Mouse (Mus musculus) liver (tissue): Measurements from ENCODE around the gene Kctd2.
"Not testable (repeated sequence)": the region's sequence is repeated elsewhere in the genome, so short reads cannot be mapped to it uniquely, and the experiment has no call there.

ENCODE experiments used
- DNase-seq: peaks from one replicate; pipeline ENCODE4 v3.0.0-alpha.2; 2020; ENCODE audit warnings: mixed read lengths

The Kctd2 gene

DNA sequence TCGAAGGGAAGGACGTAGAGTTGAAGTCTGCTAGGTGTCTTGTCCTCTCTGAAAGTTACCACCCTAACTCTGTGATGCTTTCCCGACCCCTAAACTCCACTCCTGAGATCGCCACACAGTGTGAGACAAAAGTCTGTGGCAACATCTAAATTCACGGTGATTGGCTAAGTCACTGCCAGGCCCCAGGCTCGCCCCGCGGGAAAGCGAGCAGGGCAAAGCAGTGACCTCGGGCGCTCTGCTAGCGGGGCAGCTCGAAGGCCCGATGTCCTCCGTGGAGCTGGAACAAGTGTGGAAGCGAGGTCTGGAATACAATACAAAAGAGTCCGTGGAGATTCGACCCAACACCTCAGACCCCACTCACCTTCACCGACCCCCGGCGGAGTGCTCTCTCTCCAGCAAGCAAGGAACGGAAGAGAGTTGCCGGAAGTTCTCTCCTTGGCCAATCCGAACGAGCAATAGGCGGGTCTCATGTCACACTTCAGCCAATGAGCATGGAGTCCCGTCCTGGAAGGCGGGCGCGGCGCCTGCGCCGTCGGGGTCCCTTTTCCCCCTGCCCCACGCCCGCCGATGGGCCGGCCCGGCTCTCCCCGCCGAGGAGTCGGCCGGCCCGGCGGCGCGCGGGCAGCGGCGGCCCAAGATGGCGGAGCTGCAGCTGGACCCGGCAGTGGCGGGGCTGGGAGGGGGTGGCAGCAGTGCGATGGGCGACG, at the start of gene Kctd2, which contains the start of gene Atp5h:
TSS of gene Kctd2 (plus strand) at position 598 of the 707 bp plus-strand sequence.
TSS of gene Atp5h (minus strand) at position 432 of the 707 bp plus-strand sequence.
- DNase-seq = peak; percentile 95

DNA sequence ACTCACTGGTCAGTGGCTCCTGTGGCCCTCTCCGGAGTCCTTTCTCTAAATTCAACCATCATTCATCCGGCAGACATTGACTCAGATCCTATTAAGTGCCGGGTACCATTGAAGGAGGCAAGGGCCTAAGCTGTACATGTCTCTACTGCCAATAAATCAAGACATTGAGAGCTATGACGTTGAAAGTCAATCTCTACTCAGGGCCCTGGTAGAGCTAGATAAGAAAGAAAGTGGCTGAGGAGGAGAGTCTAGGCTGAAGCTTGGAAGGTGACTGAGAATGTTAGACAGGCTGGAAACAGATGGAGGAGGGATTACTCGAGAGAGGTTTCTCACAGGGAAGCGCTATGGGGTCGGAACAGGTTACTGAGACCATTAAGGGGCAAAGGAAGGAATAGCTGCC, 49.6 kb upstream of the Kctd2 start:
- DNase-seq = no peak

DNA sequence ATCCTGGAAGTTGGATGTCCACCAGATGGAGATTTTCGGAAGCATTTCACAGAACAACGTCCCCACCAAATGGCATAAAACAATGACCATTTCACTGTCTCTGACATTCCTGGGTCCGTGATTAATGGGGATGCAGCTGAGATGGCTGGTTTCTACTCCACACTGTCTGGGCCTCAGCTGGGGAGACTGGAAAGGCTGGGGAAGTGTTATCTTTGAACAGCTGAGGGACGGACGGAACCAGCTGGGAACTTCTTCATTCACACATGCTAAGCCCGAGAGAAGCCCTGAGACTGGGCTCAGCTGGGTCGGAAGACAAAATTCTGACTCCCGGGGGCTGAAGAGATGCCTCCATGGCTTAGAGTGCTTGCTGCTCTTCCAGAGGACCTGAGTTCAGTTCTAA, 48.6 kb upstream of the Kctd2 start:
- no peak for DNase-seq

DNA sequence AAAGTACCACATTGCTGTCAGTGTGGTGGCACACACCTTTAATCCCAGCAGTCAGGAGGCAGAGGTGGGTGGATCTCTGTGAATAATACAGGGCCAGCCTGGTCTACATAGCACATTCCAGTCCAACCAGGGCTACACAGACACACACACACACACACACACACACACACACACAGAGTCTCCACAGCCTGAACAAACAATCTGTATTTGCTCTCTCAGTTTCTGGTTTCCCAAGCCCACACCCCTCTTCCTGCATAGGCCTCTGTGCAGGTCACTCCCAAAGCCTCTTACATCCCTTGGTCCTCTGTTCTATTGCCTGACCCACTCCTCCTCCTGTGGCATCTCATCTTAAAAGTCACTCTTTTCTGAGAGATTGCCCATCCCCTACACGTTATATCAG, 47.9 kb upstream of the Kctd2 start:
- DNase-seq = no peak

DNA sequence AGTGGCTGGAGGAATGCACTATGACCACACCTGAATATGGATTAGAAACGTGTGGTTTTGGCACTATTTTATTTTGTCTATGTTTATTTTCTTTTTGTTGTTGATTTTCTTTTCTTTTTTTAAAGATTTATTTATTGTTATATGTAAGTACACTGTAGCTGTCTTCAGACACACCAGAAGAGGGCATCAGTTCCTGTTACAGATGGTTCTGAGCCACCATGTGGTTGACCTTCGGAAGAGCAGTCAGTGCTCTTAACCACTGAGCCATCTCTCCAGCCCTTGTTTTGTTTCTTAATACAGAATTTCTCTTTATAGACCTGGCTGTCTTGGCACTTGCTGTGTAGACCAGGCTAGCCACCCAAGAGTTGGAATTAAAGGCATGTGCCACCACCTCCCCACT, 47.2 kb upstream of the Kctd2 start:
- DNase-seq = no peak

DNA sequence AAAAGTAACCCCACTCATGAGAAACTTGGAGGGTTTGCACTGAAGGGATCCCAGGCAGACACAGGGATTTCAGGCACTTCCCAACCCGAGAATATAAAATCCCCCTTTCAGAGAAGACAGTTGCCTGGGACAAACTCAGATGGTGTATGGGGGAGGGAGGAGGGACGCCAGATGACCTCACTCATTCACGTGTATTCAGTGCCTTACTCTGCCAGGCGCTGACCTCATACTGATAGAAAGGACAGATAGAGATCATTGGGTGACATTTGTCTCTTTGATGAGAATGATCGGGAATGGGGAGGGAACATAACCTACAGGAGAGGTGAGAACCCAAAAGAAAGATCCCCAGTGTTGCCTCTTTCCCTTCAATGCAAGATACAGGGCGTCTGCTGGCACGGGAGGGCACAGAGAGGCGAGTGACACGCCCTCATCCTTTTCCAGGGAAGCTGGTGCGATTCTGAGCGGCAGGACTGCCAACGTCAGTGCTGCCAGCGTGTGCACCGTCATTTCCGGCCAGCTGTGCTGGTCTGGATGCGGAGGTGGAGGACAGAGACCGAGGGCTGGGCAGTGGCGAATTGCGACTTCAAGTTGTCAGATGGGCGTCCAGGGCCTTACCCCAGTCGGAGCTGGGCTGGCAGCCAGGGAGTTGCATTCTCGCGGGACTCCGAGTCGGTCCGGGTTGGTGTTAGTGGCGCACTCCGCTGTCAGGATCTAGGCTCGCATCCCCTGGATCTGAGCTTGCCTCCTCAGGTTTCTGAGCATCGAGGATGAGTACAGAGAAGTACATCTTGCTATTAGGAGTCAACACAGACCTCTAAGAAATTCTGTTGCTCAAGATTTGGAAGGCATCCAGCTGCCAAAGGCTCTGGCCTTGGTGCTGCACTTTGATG, 45.9 kb upstream of the Kctd2 start:
- DNase-seq = no peak

DNA sequence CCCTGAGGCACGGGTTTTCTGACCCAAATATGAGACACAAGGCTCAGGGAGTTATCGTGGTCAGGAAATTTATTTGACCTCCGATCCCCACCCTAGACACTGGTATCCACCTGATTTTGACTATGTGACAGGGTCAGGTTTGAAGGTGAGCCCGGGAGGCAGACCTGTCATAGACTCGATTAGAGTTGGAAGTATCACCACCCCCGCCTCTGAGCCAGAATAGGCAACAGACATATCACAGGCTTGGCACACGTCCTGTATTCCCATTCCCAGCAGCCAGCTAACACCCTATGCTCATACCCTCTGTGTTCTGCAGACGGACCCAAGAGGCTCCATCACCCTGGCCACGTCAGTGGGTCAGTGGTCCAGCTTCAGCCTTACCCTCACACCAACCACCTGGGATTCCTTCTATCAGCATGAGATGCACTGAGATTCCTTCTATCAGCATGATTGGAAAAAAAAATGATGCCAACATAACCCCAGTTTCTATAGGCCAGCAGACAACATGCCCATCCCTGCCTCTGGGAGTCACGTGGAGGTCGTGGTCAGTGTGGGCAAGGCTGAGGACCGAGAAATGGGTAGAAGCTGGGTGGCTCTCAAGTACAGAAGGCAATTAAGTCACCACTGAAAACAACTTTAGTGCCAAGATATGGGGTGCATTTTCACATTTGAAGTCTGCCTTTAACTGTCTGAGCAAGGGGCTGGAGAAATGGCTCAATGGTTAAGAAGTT, 45.1 kb upstream of the Kctd2 start:
- no peak for DNase-seq

DNA sequence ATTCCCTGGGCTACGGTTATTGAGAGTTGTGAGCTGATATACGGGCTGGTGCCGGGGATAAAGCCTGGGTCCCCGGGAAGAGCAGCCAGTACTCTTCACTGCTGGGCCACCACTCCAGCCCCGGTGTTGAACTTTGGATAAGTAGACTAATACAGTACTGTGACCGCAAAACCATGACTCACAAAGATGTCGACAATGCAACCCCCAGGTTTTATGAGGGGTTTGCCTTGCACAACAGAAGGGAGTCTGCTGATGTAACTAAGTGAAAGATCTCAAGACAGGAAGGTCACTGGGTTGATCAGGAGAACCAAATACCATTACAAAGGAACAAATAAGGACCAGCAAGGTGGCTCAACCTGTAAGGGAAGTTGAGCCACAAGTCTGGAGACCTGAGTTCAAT, 43.2 kb upstream of the Kctd2 start:
- no peak for DNase-seq

DNA sequence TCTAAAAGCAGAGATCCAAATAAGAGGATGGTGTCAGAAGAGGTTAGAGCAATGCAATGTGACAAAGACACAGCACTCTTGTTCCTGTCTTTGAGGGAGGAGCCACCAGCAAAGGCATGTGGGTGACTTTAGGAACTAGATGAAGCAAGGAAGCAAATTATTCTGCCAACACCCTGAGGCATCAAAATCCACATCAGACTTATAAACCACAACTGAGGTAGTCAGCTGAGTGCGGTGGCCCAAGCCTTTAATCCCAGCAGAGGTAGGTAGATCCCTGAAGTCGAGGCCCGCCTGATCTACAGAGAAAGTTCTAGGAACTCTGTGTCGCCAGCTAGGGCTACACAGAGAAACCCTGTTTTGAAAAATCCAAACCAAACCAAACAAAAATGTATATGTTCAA, 42.7 kb upstream of the Kctd2 start:
- DNase-seq = no peak

DNA sequence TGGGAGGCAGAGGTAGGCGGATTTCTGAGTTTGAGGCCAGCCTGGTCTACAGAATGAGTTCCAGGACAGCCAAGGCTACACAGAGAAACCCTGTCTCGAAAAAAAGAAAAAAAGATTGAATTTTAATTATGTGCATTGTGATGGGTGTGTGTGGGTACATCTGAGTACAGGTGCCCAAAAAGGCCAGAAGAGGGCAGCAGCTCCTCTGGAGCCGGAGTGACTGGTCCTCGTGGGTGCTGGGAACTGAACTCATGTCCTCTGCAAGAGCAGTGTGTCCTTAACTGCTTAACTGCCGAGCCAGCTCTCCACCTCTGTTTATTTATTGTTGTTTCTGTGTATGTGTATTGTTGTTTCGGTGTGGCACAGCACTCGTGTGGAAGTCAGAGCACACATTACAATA, 42.1 kb upstream of the Kctd2 start:
- no peak for DNase-seq

DNA sequence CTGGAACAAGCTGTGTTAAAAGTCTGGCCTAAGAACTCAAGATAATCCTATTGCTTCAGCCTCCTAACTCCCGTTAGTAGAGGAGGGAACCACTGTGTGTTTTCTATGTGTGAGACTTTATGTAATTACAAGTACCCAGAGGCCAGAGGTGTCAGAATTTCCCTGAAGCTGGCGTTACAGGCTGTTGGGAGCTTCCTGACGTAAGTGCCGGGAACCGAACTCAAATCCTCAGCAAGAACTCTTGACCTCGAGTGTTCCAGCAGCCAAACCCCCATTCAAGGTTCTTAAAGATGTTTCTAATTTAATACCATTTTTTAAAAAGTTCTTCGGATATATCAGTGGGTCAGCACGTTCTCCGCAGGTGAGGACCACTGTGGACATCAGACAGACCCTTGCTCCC, 38.7 kb upstream of the Kctd2 start:
- no peak for DNase-seq

DNA sequence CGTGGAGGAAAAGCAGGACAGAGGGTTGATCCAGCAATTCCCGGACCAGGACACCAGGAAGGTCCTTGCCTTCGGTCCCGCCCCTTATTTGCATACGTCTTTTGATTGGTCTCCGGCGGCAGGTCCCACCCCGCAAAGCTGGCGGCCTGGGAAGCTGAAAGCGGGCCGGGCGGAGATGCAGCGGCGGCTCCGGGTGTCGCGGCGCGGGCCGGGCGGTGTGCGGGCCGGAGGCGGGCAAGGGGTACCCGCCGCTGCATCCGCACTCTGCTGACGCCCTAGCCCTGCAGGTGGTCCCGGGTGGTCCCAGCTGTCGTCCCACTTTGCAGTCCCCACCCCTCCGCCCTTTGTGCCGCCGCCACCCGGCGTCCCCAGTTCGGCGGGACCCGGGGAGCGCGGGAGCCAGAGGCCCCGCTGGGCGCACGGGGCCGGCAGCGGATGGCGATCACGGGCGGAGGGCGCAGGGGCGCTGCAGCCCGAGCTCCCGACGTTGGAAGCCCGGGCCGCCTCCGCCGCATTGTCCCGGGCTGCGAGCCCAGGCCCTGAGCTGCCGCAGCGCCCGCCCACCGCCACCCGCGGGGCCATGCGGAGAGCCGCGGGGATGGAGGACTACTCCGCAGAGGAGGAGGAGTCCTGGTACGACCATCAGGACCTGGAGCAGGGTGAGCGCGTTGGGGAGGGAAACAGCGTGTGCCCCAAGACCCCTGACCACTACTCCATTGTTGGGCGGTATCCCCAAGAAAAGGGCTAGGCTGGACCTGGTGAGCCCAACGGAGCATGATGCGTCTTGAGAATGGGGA, 38.0 kb upstream of the Kctd2 start, which contains the start of gene Cdr2l:
TSS of gene Cdr2l (plus strand) at position 174 of the 797 bp plus-strand sequence.
- DNase-seq = peak; percentile 76

DNA sequence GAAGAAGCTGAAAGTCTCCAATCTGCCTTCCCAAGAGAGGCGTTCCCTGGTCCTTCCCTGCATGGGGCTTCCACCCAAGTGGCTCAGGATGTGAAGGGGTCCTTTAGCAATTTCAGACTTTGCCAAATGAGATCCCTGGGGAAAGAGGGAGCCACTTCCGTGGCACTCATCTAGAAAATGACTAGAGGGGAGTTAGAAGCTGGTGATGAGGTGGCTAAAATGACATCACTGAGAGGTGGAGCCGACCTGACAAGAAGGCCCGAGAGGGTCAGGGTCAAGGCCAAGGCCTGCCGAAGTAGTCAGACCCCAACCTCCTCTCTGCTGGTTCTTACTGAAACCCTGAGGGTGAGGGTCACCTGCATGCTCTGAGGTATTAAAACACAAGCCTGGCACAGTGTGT, 37.0 kb upstream of the Kctd2 start:
- DNase-seq = no peak

DNA sequence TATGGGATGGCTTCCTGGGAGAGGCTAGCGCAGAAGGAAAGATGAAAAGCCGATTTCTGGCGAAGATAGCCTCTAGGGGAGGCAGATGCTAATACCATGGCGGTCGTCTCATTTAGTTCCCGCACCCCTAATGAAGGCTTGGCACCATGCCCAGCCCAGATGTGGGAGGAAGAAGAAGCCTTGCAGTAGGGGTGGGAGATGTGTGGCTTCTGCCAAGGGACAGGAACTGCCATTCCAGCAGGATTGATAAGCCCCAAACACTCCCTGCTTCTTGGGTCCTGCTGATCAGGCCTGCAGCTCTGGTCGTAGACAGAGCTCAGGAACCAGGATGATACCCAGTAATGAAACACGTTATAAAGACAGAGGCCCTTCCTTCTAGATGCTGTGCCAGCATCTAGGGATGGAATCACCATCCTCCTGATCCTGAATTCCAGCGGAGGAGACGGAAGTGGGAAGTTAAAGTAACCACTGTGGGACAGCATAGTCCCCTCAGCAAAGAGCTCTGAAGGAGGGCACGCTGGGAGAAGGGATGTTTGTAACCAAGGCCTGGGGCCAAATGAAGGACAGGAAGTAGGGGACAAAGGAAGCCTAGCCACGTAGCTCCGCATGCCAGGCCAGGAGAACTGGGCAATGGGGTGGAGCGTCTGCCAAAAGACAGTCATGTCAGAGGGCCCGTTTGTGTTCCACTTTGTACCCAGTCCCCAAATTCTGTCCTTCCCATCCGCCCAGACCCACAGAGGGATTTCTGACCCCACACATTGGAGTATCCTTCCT, 36.0 kb upstream of the Kctd2 start:
- peak; percentile 38 for DNase-seq

DNA sequence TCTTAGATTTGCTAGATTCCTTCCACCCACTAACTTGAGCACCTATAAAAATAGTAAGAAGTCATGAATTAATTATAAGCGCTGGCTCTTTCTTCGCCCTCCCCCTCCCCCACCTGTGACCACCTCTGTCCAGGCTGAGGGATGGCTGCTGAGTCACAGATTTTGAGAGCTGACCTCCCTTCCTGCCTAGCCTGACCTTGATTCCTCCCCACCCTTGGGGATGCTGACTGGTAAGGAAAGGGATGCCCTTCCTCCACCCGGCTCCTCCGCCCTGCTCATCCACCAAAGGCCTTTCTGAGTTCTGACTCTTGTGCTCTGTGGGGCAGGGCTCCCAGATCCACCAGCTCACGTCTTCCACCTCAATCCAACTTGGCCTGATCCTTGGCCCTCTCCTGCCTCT, 35.3 kb upstream of the Kctd2 start:
- DNase-seq = no peak

DNA sequence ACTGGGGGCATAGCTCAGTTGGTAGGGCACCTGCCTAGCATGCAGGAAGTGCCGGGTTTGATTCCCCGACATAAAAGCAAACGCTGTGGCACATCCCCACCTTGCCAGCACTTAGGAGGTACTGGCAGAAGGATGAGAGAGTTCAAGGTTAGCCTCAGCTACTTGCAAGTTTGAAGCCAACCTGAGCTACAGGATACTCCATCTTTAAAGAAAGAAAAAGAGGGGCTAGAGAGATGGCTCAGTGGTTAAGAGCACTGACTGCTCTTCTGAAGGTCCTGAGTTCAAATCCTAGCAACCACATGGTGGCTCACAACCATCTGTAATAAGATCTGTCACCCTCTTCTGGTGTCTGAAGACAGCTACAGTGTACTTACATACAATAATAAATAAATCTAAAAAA, 33.1 kb upstream of the Kctd2 start:
- not testable (repeated sequence) for DNase-seq

DNA sequence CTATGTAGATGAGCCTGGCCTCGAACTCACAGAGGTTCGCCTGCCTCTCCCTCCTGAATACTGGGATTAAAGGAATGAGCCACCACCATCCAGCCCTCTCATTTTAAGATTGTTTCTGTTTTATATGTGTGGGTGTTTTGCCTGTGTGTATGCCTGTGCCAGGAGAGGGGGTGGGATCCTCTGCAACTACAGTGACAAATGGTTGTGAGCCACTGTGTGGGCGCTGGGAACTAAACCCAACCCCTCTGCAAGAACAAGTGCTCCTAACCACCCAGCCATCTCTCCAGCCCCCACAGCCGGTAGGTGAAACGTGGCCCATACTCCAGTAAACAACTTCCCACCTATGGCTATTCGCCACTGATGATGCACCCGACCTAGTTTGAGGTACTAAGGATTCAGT, 28.6 kb upstream of the Kctd2 start:
- no peak for DNase-seq

DNA sequence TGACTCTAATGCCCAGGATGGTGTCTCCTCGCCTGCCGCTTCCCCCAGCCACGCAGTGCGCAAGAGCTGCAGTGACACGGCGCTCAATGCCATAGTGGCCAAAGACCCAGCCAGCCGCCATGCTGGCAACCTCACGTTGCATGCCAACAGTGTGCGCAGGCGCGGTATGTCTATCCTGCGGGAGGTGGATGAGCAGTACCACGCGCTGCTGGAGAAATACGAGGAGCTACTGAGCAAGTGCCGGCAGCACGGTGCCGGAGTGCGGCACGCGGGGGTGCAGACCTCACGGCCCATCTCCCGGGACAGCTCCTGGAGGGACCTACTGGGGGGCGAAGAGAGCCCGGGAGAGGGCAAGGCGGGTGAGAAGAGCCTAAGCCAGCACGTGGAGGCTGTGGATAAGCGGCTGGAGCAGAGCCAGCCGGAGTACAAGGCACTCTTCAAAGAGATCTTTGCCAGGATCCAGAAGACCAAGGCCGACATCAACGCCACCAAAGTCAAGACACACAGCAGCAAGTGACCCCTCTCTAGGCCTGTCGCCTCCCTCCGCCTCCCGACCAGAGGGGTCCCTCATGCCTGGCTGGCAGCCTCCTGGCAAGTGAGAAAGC, 26.1 kb upstream of the Kctd2 start:
- peak; percentile 19 for DNase-seq

DNA sequence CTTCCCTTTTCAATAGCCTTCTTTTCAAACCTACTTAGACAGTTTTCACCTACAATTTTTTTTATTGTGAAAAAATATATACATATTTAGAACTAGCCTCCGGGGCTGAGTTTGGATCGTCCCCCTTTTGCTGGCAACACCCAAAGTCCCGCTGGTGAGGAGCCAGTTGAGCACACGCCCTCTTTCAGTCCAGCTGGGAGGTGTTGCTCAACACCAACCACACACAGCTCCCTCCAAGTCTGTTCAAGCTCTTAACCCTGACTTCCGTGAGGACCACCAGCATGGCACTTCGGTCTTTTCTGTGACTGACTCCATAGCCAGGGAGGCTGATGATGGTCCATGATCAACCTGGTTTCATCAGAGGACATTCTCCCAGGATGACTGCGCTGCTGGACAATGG, 21.8 kb upstream of the Kctd2 start:
- no peak for DNase-seq

DNA sequence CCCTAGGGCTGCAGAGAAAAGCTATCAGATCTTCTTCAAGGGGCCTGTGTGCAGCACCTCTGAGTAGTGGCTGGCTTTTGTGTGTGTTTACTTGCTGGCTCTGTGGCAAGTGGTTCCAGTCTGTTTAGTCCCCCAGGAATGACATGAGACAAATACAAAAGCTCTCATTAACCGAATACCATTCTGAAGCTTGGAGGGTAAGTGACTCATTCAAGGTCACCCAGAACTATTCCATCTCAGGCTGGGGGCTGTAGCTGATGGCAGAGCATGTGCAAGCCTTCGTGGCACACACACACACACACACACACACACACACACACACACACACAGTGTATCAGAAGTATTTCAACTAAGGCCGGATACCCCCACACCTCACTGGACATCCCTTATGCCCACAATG, 19.8 kb upstream of the Kctd2 start:
- DNase-seq = no peak
